Mouse (Mus musculus) hematopoietic multipotent progenitor cell, adult 10-12 weeks (in vitro differentiated cells): ENCODE results near the gene Gm10134. TPM values are rescaled to one million over a fixed set of nuclear protein-coding genes. Genes with fewer than 3 reads are reported as not detected.

Experiments used
- polyA plus RNA-seq: library from polyadenylated mRNA; stranded (reverse); fragments of >175 nt; gene quantifications from 2 replicates; pipeline ENCODE4 v1.2.3, GENCODE M21; 2012; ENCODE audit warnings: low replicate concordance

Gm10134 gene
- 0.44 TPM in 1 of 2 replicates, not detected in the other for polyA plus RNA-seq

DNA sequence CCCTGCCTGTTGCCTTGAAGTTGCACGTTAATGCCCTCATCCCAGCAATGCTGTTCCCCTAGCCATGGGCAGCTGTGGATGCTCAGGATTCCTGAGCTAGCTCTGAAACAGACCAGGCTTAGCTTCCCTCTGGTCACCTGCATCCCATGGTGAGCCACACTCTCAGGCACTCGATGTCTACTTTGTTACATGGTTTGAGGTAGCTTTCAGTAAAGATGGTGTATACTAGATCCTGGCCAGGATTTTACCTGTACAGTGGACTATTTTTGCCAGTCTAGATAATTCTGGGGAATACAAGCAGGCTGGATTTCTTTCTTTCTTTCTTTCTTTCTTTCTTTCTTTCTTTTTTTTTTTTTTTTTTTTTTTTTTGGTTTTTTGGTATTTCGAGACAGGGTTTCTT lies at the start of gene Gm10134:
Gene Gm10134 (plus strand): TSS at position 301 of the 400 bp plus-strand sequence.

DNA sequence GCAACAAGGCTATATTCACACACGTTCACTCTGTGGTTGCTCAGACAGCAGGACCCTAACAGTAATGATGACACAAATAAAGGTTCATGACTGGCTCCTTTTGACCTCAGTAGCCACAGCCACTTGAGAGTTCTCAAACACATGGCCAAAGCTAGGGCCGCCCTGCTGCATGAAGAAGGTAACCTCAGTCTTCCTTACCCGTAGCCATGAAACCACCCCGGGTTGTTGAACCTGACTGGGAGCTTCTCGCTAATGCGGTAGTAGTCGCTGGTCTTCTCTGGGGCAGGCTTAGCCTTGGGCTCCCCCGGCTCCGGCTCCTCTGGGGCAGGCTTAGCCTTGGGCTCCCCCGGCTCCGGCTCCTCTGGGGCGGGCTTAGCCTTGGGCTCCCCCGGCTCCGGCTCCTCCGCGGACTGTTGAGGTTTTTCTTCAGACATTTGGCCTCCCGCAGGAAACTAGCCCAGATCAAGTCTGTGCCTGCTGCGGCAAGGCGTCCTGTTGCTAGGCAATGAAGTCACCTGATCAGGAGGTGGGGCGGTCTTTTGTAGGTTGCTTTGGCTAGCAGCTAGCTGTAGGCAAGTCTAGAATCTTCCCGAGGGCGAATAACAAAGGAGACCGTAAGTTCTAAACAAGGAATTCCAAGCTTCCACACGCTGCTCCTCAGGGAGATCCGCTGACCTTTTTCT lies 39.9 kb upstream of the Gm10134 start, which contains the start of gene 1700007K13Rik:
Gene 1700007K13Rik (minus strand): TSS at position 497 of the 683 bp plus-strand sequence.

DNA sequence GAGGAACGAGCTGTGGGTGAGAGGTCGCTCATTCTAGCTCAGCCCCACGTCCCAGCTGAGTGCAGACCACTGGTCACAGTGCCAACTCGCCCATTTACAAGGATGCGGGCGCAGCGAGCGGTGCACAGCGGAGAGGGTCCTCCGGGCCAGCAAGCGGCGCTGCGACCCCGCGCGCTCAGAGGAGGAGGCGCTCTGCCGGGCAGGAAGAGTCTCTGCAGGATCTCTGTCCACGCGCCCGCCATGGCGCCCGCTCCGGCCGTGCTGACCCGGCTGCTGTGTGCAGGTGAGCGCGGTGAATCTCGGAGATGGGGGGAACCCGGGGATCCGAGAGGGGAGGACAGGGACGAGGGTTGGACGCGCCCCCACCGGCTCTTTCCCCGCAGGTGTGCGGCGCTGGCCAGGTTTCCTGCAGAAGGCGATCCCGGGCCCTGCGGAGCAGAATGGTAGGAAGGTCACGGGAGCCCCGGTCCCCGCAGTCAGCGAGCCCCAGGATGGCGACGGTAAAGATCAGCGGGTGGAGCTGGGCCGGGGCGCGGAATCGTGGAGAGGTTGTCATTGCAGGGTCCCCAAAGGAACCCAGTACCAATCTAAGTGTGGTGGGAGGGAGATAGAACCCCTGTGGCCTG lies 37.9 kb upstream of the Gm10134 start, which contains the start of gene Mrps2:
Gene Mrps2 (plus strand): TSS at position 207 of the 626 bp plus-strand sequence.

DNA sequence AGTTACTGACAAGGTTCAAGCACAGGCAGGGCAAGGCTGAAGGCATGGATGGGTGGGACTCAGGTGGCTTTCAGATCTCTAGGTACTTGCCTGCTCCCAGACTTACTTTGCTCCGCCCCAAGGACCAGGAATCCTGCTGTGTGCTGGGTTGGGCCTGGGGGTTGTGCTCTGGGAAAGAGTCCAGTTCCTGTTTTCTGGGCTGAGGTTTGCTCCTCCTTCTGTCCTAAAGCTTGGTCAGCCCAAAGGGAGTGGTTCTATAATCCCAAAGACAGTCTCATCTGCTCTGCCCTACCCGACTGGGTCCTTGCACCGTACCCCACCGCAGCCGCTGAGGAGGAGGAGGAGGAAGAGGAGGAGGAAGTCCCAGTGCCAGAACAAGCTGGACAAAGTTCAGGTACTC lies 9.2 kb upstream of the Gm10134 start, which contains the start of gene Gbgt1:
Gene Gbgt1 (plus strand): TSS at position 221 of the 400 bp plus-strand sequence.

DNA sequence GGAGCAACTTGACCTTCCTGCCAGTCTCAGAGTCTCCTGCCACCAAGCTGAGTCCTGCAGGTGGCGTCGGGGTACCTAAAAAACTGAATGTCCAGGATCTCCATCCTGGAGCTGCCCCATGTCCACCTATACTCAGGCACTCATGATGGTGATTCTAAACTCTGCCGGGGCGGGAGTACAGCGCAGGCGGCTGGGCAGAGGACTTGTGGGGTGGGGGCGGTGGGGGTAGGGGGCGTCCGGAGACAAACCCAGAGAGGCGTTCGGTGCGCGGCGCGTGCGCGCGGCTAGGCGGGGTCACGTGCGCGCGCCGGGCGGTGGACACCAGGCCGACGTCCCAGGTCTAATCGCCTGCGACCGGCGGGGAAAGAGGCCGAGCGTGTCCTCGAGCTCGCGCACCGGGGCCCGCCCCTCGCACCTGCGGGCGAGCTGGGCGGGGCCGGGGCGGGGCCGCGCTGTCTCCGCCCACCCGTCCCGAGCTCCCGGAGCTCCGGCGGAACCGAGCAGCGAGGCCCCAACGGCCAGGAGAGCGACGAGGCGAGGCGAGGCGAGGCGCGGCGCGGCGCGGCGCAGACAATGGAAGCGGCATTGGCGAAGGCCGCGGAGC lies 7.0 kb downstream of the Gm10134 start, which contains the start of gene Ralgds:
Gene Ralgds (plus strand): TSS at position 328 of the 604 bp plus-strand sequence.

Other genes with a start within 250 kb of the Gm10134 start
- 0.18 and 0.24 TPM in 2 replicates for gene Ppp1r26, start 59.3 kb upstream of the Gm10134 start, polyA plus RNA-seq
- gene 1700007K13Rik, start 39.8 kb upstream of the Gm10134 start, polyA plus RNA-seq = not detected in 2 replicates
- gene Mrps2, start 38.0 kb upstream of the Gm10134 start, polyA plus RNA-seq = 19.1 and 30.2 TPM in 2 replicates
- 2.6 and 2.7 TPM in 2 replicates for gene Gbgt1, start 9.2 kb upstream of the Gm10134 start, polyA plus RNA-seq
- gene Ralgds, start 7.0 kb downstream of the Gm10134 start, polyA plus RNA-seq = 31.7 and 33.8 TPM in 2 replicates
- 0.48 TPM in 1 of 2 replicates, not detected in the other for gene Cel, start 57.3 kb downstream of the Gm10134 start, polyA plus RNA-seq
- 6.3 and 11.3 TPM in 2 replicates for gene Gtf3c5, start 77.7 kb downstream of the Gm10134 start, polyA plus RNA-seq
- 2.2 and 37.9 TPM in 2 replicates for gene Gfi1b, start 115.9 kb downstream of the Gm10134 start, polyA plus RNA-seq
- gene Tsc1, start 135.1 kb downstream of the Gm10134 start, polyA plus RNA-seq = 3.1 and 7.3 TPM in 2 replicates
- gene Spaca9, start 193.6 kb downstream of the Gm10134 start, polyA plus RNA-seq = 0.58 and 0.88 TPM in 2 replicates
- gene Ak8, start 194.1 kb downstream of the Gm10134 start, polyA plus RNA-seq = 0.72 and 1.2 TPM in 2 replicates